Mouse (Mus musculus) midbrain, embryonic 16.5 days (tissue): Measurements from ENCODE around the gene Olfr1270. TPM values are rescaled to one million over a fixed set of nuclear protein-coding genes. Genes with fewer than 3 reads are reported as not detected.
A peak's percentile ranks its signal among the peaks of the same experiment; 100 is the strongest.
"Not testable (repeated sequence)": the region's sequence is repeated elsewhere in the genome, so short reads cannot be mapped to it uniquely, and the experiment has no call there.

Experiments
- ATAC-seq: fragments of 200-750 bp; cut with Nextera tagmentation; 2 replicates; pipeline ENCODE4 v1.8.0; 2017; ENCODE audit warnings: moderate TSS enrichment
- H3K27ac ChIP-seq: fragments of 300-500 bp; sonication (generic); 2 replicates; pipeline ENCODE4 v1.5.1; 2014; ENCODE audit warnings: mild to moderate bottlenecking, low read length, mixed read lengths
- H3K27me3 ChIP-seq: fragments of 300-500 bp; sonication (generic); 2 replicates; pipeline ENCODE4 v1.6.1; 2014; ENCODE audit warnings: low read depth, low read length, mixed read lengths; ENCODE audit not compliant: control insufficient read depth, insufficient read depth
- H3K36me3 ChIP-seq: fragments of 300-500 bp; sonication (generic); 2 replicates; pipeline ENCODE4 v1.6.1; 2014; ENCODE audit warnings: mild to moderate bottlenecking, low read length, moderate library complexity, mixed read lengths; ENCODE audit not compliant: control insufficient read depth, insufficient read depth
- H3K4me1 ChIP-seq: fragments of 300-500 bp; sonication (generic); 2 replicates; pipeline ENCODE4 v1.6.1; 2014; ENCODE audit warnings: mild to moderate bottlenecking, low read length, mixed read lengths; ENCODE audit not compliant: control insufficient read depth, insufficient read depth
- H3K4me2 ChIP-seq: fragments of 300-500 bp; sonication (generic); 2 replicates; pipeline ENCODE4 v1.6.1; 2014; ENCODE audit warnings: mild to moderate bottlenecking, low read length, mixed read lengths
- H3K4me3 ChIP-seq: fragments of 300-500 bp; sonication (generic); 2 replicates; pipeline ENCODE4 v1.5.1; 2014; ENCODE audit warnings: low read depth, mild to moderate bottlenecking, low read length, moderate library complexity, mixed read lengths
- H3K9ac ChIP-seq: fragments of 300-500 bp; sonication (generic); 2 replicates; pipeline ENCODE4 v1.6.1; 2014; ENCODE audit warnings: low read depth, low read length, mixed read lengths
- H3K9me3 ChIP-seq: fragments of 300-500 bp; sonication (generic); replicated peaks from 2 replicates; pipeline ENCODE4 v1.6.1; 2014; ENCODE audit warnings: mild to moderate bottlenecking, low read length, mixed read lengths; ENCODE audit not compliant: control insufficient read depth, poor library complexity, severe bottlenecking
- WGBS: fragments of 180-500 bp; shearing (Covaris S2); extraction: QIAGEN DNeasy Blood & Tissue Kit; methylation state at CpG from one replicate; pipeline ENCODE4 v1.1.7; 2014; 5-methylcytosine and 5-hydroxymethylcytosine counted together
- polyA plus RNA-seq: library from polyadenylated mRNA; unstranded; fragments of >200 nt; fragmentation: Nextera tagmentation; extraction: Ambion mirVana; gene quantifications from 2 replicates; pipeline ENCODE4 v1.2.1, GENCODE M21; 2015

Olfr1270 gene
- not detected in 2 replicates for polyA plus RNA-seq

- no peaks in the 10 kb centered on the region for H3K9me3 ChIP-seq
- H3K27me3 ChIP-seq: no peaks in the 10 kb centered on the region
- H3K4me3 ChIP-seq: no peak within 1 kb of the TSS
- H3K4me1 ChIP-seq: no peaks in the 10 kb centered on the region
- ATAC-seq: no peak
- no peak within 1 kb of the TSS for H3K4me2 ChIP-seq
- WGBS: 88% methylated on average over 3 of the region's 3 CpGs
- no peaks in the 10 kb centered on the region for H3K36me3 ChIP-seq
- H3K9ac ChIP-seq: no peak within 1 kb of the TSS
- no peak within 1 kb of the TSS for H3K27ac ChIP-seq
Measured at GRCm38 (mm10) chr2:90152991-90153390, at the start of gene Olfr1270. TSS of gene Olfr1270 (minus strand) at chr2:90153091.

- no CpG with 5 or more reads among the region's 4 CpGs for WGBS
- not testable (repeated sequence) for H3K9ac ChIP-seq, H3K4me3 ChIP-seq, H3K4me2 ChIP-seq, H3K4me1 ChIP-seq, H3K9me3 ChIP-seq, H3K27me3 ChIP-seq, ATAC-seq, H3K27ac ChIP-seq, H3K36me3 ChIP-seq
Measured at GRCm38 (mm10) chr2:90199606-90200005, 46.7 kb upstream of the Olfr1270 start.

- no CpG with 5 or more reads among the region's 6 CpGs for WGBS
- not testable (repeated sequence) for H3K4me1 ChIP-seq, H3K9me3 ChIP-seq, H3K36me3 ChIP-seq, H3K9ac ChIP-seq, H3K27ac ChIP-seq, H3K4me2 ChIP-seq, H3K4me3 ChIP-seq, H3K27me3 ChIP-seq
- ATAC-seq: 0 out of 2 replicates have a peak, but pooled peaks have one; percentile 45
Measured at GRCm38 (mm10) chr2:90195285-90195684, 42.4 kb upstream of the Olfr1270 start.

GRCm38 (mm10) chr2:90194750-90195149 is 41.9 kb upstream of the Olfr1270 start:
- peak; percentile 58; the same call in 1 of the 2 replicates for ATAC-seq

GRCm38 (mm10) chr2:90187082-90187481 is 34.2 kb upstream of the Olfr1270 start:
- not testable (repeated sequence) for ATAC-seq, H3K9ac ChIP-seq, H3K4me2 ChIP-seq, H3K27me3 ChIP-seq, H3K9me3 ChIP-seq, H3K27ac ChIP-seq, H3K4me3 ChIP-seq, H3K4me1 ChIP-seq, H3K36me3 ChIP-seq
- no CpG with 5 or more reads among the region's 5 CpGs for WGBS

More at GRCm38 (mm10) chr2:90194750-90195149, 41.9 kb upstream of the Olfr1270 start:
- H3K27ac ChIP-seq, H3K27me3 ChIP-seq, H3K9me3 ChIP-seq, H3K4me2 ChIP-seq, H3K36me3 ChIP-seq, H3K4me1 ChIP-seq, H3K4me3 ChIP-seq, H3K9ac ChIP-seq: not testable (repeated sequence)
- no CpG with 5 or more reads among the region's 3 CpGs for WGBS

GRCm38 (mm10) chr2:90186082-90186481 is 33.2 kb upstream of the Olfr1270 start:
- H3K4me3 ChIP-seq, ATAC-seq, H3K36me3 ChIP-seq, H3K4me1 ChIP-seq, H3K27ac ChIP-seq, H3K27me3 ChIP-seq, H3K9ac ChIP-seq, H3K9me3 ChIP-seq, H3K4me2 ChIP-seq: not testable (repeated sequence)
- no CpG with 5 or more reads among the region's 4 CpGs for WGBS

- H3K27ac ChIP-seq: no peak overlapping the region
- H3K9ac ChIP-seq: no peak overlapping the region
- ATAC-seq: no peak
- WGBS: 95% methylated on average over 9 of the region's 9 CpGs
- no peak overlapping the region for H3K4me2 ChIP-seq
- no peaks in the 10 kb centered on the region for H3K9me3 ChIP-seq
- no peaks in the 10 kb centered on the region for H3K27me3 ChIP-seq
- H3K36me3 ChIP-seq: no peaks in the 10 kb centered on the region
- no peak overlapping the region for H3K4me3 ChIP-seq
- no peaks in the 10 kb centered on the region for H3K4me1 ChIP-seq
Measured at GRCm38 (mm10) chr2:90153916-90154315, 1.0 kb upstream of the Olfr1270 start.

GRCm38 (mm10) chr2:90142196-90142595 is 10.7 kb downstream of the Olfr1270 start, which contains the start of gene Olfr32:
TSS of gene Olfr32 (minus strand) at chr2:90142296.
- H3K27me3 ChIP-seq: no peaks in the 10 kb centered on the region
- H3K36me3 ChIP-seq: no peaks in the 10 kb centered on the region
- H3K4me2 ChIP-seq: no peak within 1 kb of the TSS
- no peaks in the 10 kb centered on the region for H3K9me3 ChIP-seq
- H3K4me1 ChIP-seq: no peaks in the 10 kb centered on the region
- no peak within 1 kb of the TSS for H3K4me3 ChIP-seq
- no peak within 1 kb of the TSS for H3K27ac ChIP-seq
- no peak within 1 kb of the TSS for H3K9ac ChIP-seq
- ATAC-seq: no peak

- Histone ChIP-seq H3K4me1 (no peaks in the 10 kb centered on the region), H3K9me3 (no peaks in the 10 kb centered on the region), H3K9ac (no peak within 1 kb of the TSS), H3K27ac (no peak within 1 kb of the TSS), H3K27me3 (no peaks in the 10 kb centered on the region), H3K36me3 (no peaks in the 10 kb centered on the region), H3K4me3 (no peak within 1 kb of the TSS), H3K4me2 (no peak within 1 kb of the TSS)
- WGBS: 91% methylated on average over 1 of the region's 1 CpGs
- no peak for ATAC-seq
Measured at GRCm38 (mm10) chr2:90121312-90121711, 31.6 kb downstream of the Olfr1270 start, which contains the start of gene Olfr1269. TSS of gene Olfr1269 (minus strand) at chr2:90121412.
